Mouse (Mus musculus): ENCODE results near the gene Fam184b. TPM values are rescaled to one million over a fixed set of nuclear protein-coding genes. Genes with fewer than 3 reads are reported as not detected.

Gene Fam184b
- polyA plus RNA-seq, 1 experiment from 2014 or later = 1.9 TPM

GRCm38 (mm10) chr5:45577376-45577775 is 62.0 kb downstream of the Fam184b start:
- no peak overlapping the region for H3K9ac ChIP-seq (ENCODE audit: low read depth, low read length)
- H3K36me3 ChIP-seq (ENCODE audit: control insufficient read depth, insufficient read depth, low read length) = no peaks in the 10 kb centered on the region
- no peak overlapping the region for H3K27ac ChIP-seq (ENCODE audit: low read depth, low read length)
- no peak for ATAC-seq (ENCODE audit: low FRiP score, low TSS enrichment)
- WGBS = 85% methylated on average over 1 of the region's 1 CpGs
- H3K27me3 ChIP-seq (ENCODE audit: control insufficient read depth, insufficient read depth, low read length) = no peaks in the 10 kb centered on the region
- H3K4me3 ChIP-seq (ENCODE audit: low read length) = no peak overlapping the region
- H3K4me1 ChIP-seq (ENCODE audit: control insufficient read depth, insufficient read depth, low read length) = no peaks in the 10 kb centered on the region
- H3K9me3 ChIP-seq (ENCODE audit: control insufficient read depth, low read length) = no peaks in the 10 kb centered on the region
- no peak overlapping the region for H3K4me2 ChIP-seq (replicated peaks; ENCODE audit: low read depth, low read length)

- no peak overlapping the region for H3K4me2 ChIP-seq (replicated peaks; ENCODE audit: low read depth, low read length)
- H3K27me3 ChIP-seq (ENCODE audit: control insufficient read depth, insufficient read depth, low read length) = no peaks in the 10 kb centered on the region
- no peak for ATAC-seq (ENCODE audit: low FRiP score, low TSS enrichment)
- H3K36me3 ChIP-seq (ENCODE audit: control insufficient read depth, insufficient read depth, low read length) = no peaks in the 10 kb centered on the region
- no peaks in the 10 kb centered on the region for H3K4me1 ChIP-seq (ENCODE audit: control insufficient read depth, insufficient read depth, low read length)
- H3K27ac ChIP-seq (ENCODE audit: low read depth, low read length) = no peak overlapping the region
- no peaks in the 10 kb centered on the region for H3K9me3 ChIP-seq (ENCODE audit: control insufficient read depth, low read length)
- H3K4me3 ChIP-seq (ENCODE audit: low read length) = no peak overlapping the region
- no peak overlapping the region for H3K9ac ChIP-seq (ENCODE audit: low read depth, low read length)
- WGBS = 25% methylated on average over 3 of the region's 3 CpGs
Observed at GRCm38 (mm10) chr5:45576716-45577115, 62.7 kb downstream of the Fam184b start.

- 4% methylated on average over 5 of the region's 5 CpGs for WGBS
Observed at GRCm38 (mm10) chr5:45572816-45573215, 66.6 kb downstream of the Fam184b start.

GRCm38 (mm10) chr5:45565829-45566228 is 73.6 kb downstream of the Fam184b start:
- Histone ChIP-seq H3K4me3 (ENCODE audit: low read length) (no peak overlapping the region), H3K27ac (ENCODE audit: low read depth, low read length) (no peak overlapping the region), H3K4me2 (replicated peaks; ENCODE audit: low read depth, low read length) (no peak overlapping the region), H3K4me1 (ENCODE audit: control insufficient read depth, insufficient read depth, low read length) (no peaks in the 10 kb centered on the region), H3K27me3 (ENCODE audit: control insufficient read depth, insufficient read depth, low read length) (no peaks in the 10 kb centered on the region), H3K9me3 (ENCODE audit: control insufficient read depth, low read length) (no peaks in the 10 kb centered on the region), H3K36me3 (ENCODE audit: control insufficient read depth, insufficient read depth, low read length) (no peaks in the 10 kb centered on the region), H3K9ac (ENCODE audit: low read depth, low read length) (no peak overlapping the region)
- no peak for ATAC-seq (ENCODE audit: low FRiP score, low TSS enrichment)
- 98% methylated on average over 1 of the region's 1 CpGs for WGBS

More at GRCm38 (mm10) chr5:45572816-45573215, 66.6 kb downstream of the Fam184b start:
- no peak overlapping the region for H3K27ac ChIP-seq (ENCODE audit: low read depth, low read length)
- H3K4me2 ChIP-seq (replicated peaks; ENCODE audit: low read depth, low read length) = no peak overlapping the region
- H3K4me3 ChIP-seq (ENCODE audit: low read length) = no peak overlapping the region
- H3K9me3 ChIP-seq (ENCODE audit: control insufficient read depth, low read length) = no peaks in the 10 kb centered on the region
- no peaks in the 10 kb centered on the region for H3K27me3 ChIP-seq (ENCODE audit: control insufficient read depth, insufficient read depth, low read length)
- H3K4me1 ChIP-seq (ENCODE audit: control insufficient read depth, insufficient read depth, low read length) = no peaks in the 10 kb centered on the region
- no peak overlapping the region for H3K9ac ChIP-seq (ENCODE audit: low read depth, low read length)
- H3K36me3 ChIP-seq (ENCODE audit: control insufficient read depth, insufficient read depth, low read length) = no peaks in the 10 kb centered on the region
- ATAC-seq (ENCODE audit: low FRiP score, low TSS enrichment) = peak; percentile 90

- 45% methylated on average over 6 of the region's 6 CpGs for WGBS
- Histone ChIP-seq H3K4me2 (replicated peaks; ENCODE audit: low read depth, low read length) (no peak overlapping the region), H3K27ac (ENCODE audit: low read depth, low read length) (no peak overlapping the region), H3K27me3 (ENCODE audit: control insufficient read depth, insufficient read depth, low read length) (no peaks in the 10 kb centered on the region), H3K4me3 (ENCODE audit: low read length) (no peak overlapping the region), H3K9ac (ENCODE audit: low read depth, low read length) (no peak overlapping the region), H3K9me3 (ENCODE audit: control insufficient read depth, low read length) (no peaks in the 10 kb centered on the region), H3K4me1 (ENCODE audit: control insufficient read depth, insufficient read depth, low read length) (no peaks in the 10 kb centered on the region), H3K36me3 (ENCODE audit: control insufficient read depth, insufficient read depth, low read length) (no peaks in the 10 kb centered on the region)
- ATAC-seq (ENCODE audit: low FRiP score, low TSS enrichment) = no peak
Observed at GRCm38 (mm10) chr5:45564054-45564453, 75.4 kb downstream of the Fam184b start.

GRCm38 (mm10) chr5:45549586-45549985 is 89.8 kb downstream of the Fam184b start:
- no peaks in the 10 kb centered on the region for H3K4me1 ChIP-seq (ENCODE audit: control insufficient read depth, insufficient read depth, low read length)
- H3K4me2 ChIP-seq (replicated peaks; ENCODE audit: low read depth, low read length) = no peak overlapping the region
- no peaks in the 10 kb centered on the region for H3K36me3 ChIP-seq (ENCODE audit: control insufficient read depth, insufficient read depth, low read length)
- H3K9me3 ChIP-seq (ENCODE audit: control insufficient read depth, low read length) = no peaks in the 10 kb centered on the region
- H3K4me3 ChIP-seq (ENCODE audit: low read length) = no peak overlapping the region
- ATAC-seq (ENCODE audit: low FRiP score, low TSS enrichment) = no peak
- no peak overlapping the region for H3K27ac ChIP-seq (ENCODE audit: low read depth, low read length)
- no peak overlapping the region for H3K9ac ChIP-seq (ENCODE audit: low read depth, low read length)
- H3K27me3 ChIP-seq (ENCODE audit: control insufficient read depth, insufficient read depth, low read length) = no peaks in the 10 kb centered on the region
- 95% methylated on average over 1 of the region's 1 CpGs for WGBS

GRCm38 (mm10) chr5:45543374-45543773 is 96.0 kb downstream of the Fam184b start:
- no peak overlapping the region for H3K4me2 ChIP-seq (replicated peaks; ENCODE audit: low read depth, low read length)
- H3K27me3 ChIP-seq (ENCODE audit: control insufficient read depth, insufficient read depth, low read length) = no peaks in the 10 kb centered on the region
- no peak overlapping the region for H3K4me3 ChIP-seq (ENCODE audit: low read length)
- 27% methylated on average over 5 of the region's 5 CpGs for WGBS
- H3K9ac ChIP-seq (ENCODE audit: low read depth, low read length) = no peak overlapping the region
- no peak for ATAC-seq (ENCODE audit: low FRiP score, low TSS enrichment)
- no peaks in the 10 kb centered on the region for H3K4me1 ChIP-seq (ENCODE audit: control insufficient read depth, insufficient read depth, low read length)
- H3K9me3 ChIP-seq (ENCODE audit: control insufficient read depth, low read length) = no peaks in the 10 kb centered on the region
- H3K27ac ChIP-seq (ENCODE audit: low read depth, low read length) = no peak overlapping the region
- H3K36me3 ChIP-seq (ENCODE audit: control insufficient read depth, insufficient read depth, low read length) = no peaks in the 10 kb centered on the region

- Histone ChIP-seq H3K27me3 (ENCODE audit: control insufficient read depth, insufficient read depth, low read length) (no peaks in the 10 kb centered on the region), H3K4me3 (ENCODE audit: low read length) (no peak overlapping the region), H3K9ac (ENCODE audit: low read depth, low read length) (no peak overlapping the region), H3K9me3 (ENCODE audit: control insufficient read depth, low read length) (no peaks in the 10 kb centered on the region), H3K4me2 (replicated peaks; ENCODE audit: low read depth, low read length) (no peak overlapping the region), H3K4me1 (ENCODE audit: control insufficient read depth, insufficient read depth, low read length) (no peaks in the 10 kb centered on the region), H3K36me3 (ENCODE audit: control insufficient read depth, insufficient read depth, low read length) (no peaks in the 10 kb centered on the region), H3K27ac (ENCODE audit: low read depth, low read length) (no peak overlapping the region)
- WGBS = 67% methylated on average over 10 of the region's 10 CpGs
- no peak for ATAC-seq (ENCODE audit: low FRiP score, low TSS enrichment)
Observed at GRCm38 (mm10) chr5:45539502-45539901, 99.9 kb downstream of the Fam184b start.

GRCm38 (mm10) chr5:45535177-45535576 is 104.2 kb downstream of the Fam184b start:
- Histone ChIP-seq H3K4me2 (replicated peaks; ENCODE audit: low read depth, low read length) (no peak overlapping the region), H3K27ac (ENCODE audit: low read depth, low read length) (no peak overlapping the region), H3K9me3 (ENCODE audit: control insufficient read depth, low read length) (no peaks in the 10 kb centered on the region), H3K9ac (ENCODE audit: low read depth, low read length) (no peak overlapping the region), H3K36me3 (ENCODE audit: control insufficient read depth, insufficient read depth, low read length) (0 out of 2 replicates have a peak, but pooled peaks cover 9% of the 10 kb centered on the region), H3K27me3 (ENCODE audit: control insufficient read depth, insufficient read depth, low read length) (no peaks in the 10 kb centered on the region), H3K4me1 (ENCODE audit: control insufficient read depth, insufficient read depth, low read length) (no peaks in the 10 kb centered on the region), H3K4me3 (ENCODE audit: low read length) (no peak overlapping the region)
- 71% methylated on average over 4 of the region's 4 CpGs for WGBS
- ATAC-seq (ENCODE audit: low FRiP score, low TSS enrichment) = no peak
